Mouse (Mus musculus) small intestine, adult 2 months (tissue): ENCODE measurements around the gene Tfb1m.

ENCODE experiments used
- CTCF ChIP-seq: fragments of 200-500 bp; IDR thresholded peaks from 2 replicates; pipeline ENCODE4 v1.5.1; 2012; ENCODE audit warnings: low read depth, mild to moderate bottlenecking, control low read depth, inconsistent platforms, low read length, moderate library complexity, mixed read lengths; ENCODE audit not compliant: insufficient replicate concordance, insufficient read length; ENCODE audit errors: extremely low read depth
- POLR2A ChIP-seq: fragments of 200-500 bp; IDR thresholded peaks from 2 replicates; pipeline ENCODE4 v1.6.1; 2012; ENCODE audit warnings: low read depth, mild to moderate bottlenecking, control low read depth, inconsistent platforms, low read length, moderate library complexity

- TF ChIP-seq POLR2A (no peak), CTCF (no peak)
These were observed 75.7 kb downstream of the Tfb1m start for GRCm38 (mm10) chr17:3481576-3482575.
